Mouse (Mus musculus) CH12.LX (cell line): ENCODE data around the gene Fgfr2. TPM values are rescaled to one million over a fixed set of nuclear protein-coding genes. Genes with fewer than 3 reads are reported as not detected.

Experiments
- DNase-seq: peaks from one replicate; pipeline ENCODE4 v3.0.0-alpha.2; 2013; ENCODE audit errors: extremely low read depth
- H3K27ac ChIP-seq: 2 replicates; pipeline ENCODE4 v1.5.1; 2012; ENCODE audit warnings: low read depth, mild to moderate bottlenecking, control low read depth, moderate library complexity; ENCODE audit not compliant: insufficient read depth
- H3K27me3 ChIP-seq: replicated peaks from 2 replicates; pipeline ENCODE3; 2012; ENCODE audit warnings: inconsistent platforms
- H3K36me3 ChIP-seq, 2 experiments: replicated peaks in 1 of 2; 2 replicates each; pipeline versions ENCODE3 to v1.6.1; 2012; ENCODE audit warnings: inconsistent platforms in 1 of 2, low read length in 1 of 2, mild to moderate bottlenecking in 1 of 2, mixed read lengths in 1 of 2, moderate library complexity in 1 of 2; ENCODE audit not compliant: control insufficient read depth in 1 of 2, insufficient read depth in 1 of 2
- H3K4me1 ChIP-seq, 2 experiments: 2 replicates each; pipeline ENCODE4 v1.6.1; 2012; ENCODE audit warnings: inconsistent platforms in 1 of 2, moderate library complexity in 1 of 2; ENCODE audit not compliant: insufficient read depth in 2 of 2, control insufficient read depth in 1 of 2
- H3K4me2 ChIP-seq: 2 replicates; pipeline ENCODE4 v1.6.1; 2012; ENCODE audit warnings: low read depth, mild to moderate bottlenecking, control low read depth; ENCODE audit not compliant: poor library complexity, insufficient read depth, severe bottlenecking
- H3K4me3 ChIP-seq, 3 experiments: fragments of 150-350 bp in 1 of 3; sonication (generic) in 1 of 3; replicated peaks in 1 of 3; 2 replicates each; pipeline versions ENCODE3 to v1.5.1; 2011 to 2012; ENCODE audit warnings: low read depth in 2 of 3, low read length in 2 of 3, mild to moderate bottlenecking in 2 of 3, moderate library complexity in 2 of 3, control low read depth in 1 of 3, improper control_type of control experiment in 1 of 3, inconsistent platforms in 1 of 3, mixed read lengths in 1 of 3; ENCODE audit not compliant: poor library complexity in 1 of 3
- H3K79me2 ChIP-seq: replicated peaks from 2 replicates; pipeline ENCODE4 v1.6.1; 2012; ENCODE audit warnings: mild to moderate bottlenecking, moderate library complexity; ENCODE audit not compliant: control insufficient read depth, poor library complexity, insufficient read depth, severe bottlenecking; ENCODE audit errors: extremely low read depth
- H3K9ac ChIP-seq: 2 replicates; pipeline ENCODE4 v1.6.1; 2012; ENCODE audit warnings: low read depth, mild to moderate bottlenecking, control low read depth, moderate library complexity; ENCODE audit not compliant: insufficient read depth
- H3K9me3 ChIP-seq: replicated peaks from 2 replicates; pipeline ENCODE3; 2012; ENCODE audit warnings: low read length, inconsistent platforms, mixed read lengths
- CHD1 ChIP-seq: IDR thresholded peaks from 2 replicates; pipeline ENCODE4 v1.6.1; 2012; ENCODE audit warnings: low read depth, low read length, improper control_type of control experiment, inconsistent platforms
- CHD2 ChIP-seq: IDR thresholded peaks from 2 replicates; pipeline ENCODE4 v1.6.1; 2011; ENCODE audit warnings: low read length, improper control_type of control experiment
- CTCF ChIP-seq, 2 experiments: IDR thresholded peaks in 1 of 2; conservative IDR thresholded peaks in 1 of 2; 2 replicates each; pipeline ENCODE4 v1.5.1; 2011 to 2012; ENCODE audit warnings: low read depth in 2 of 2, low read length in 2 of 2, improper control_type of control experiment in 1 of 2, inconsistent platforms in 1 of 2, mild to moderate bottlenecking in 1 of 2, moderate library complexity in 1 of 2
- ELF1 ChIP-seq: IDR thresholded peaks from 2 replicates; pipeline ENCODE4 v1.6.1; 2014; ENCODE audit warnings: low read depth, mild to moderate bottlenecking, inconsistent platforms, low read length, improper control_type of control experiment
- MAZ ChIP-seq: IDR thresholded peaks from 2 replicates; pipeline ENCODE4 v1.6.1; 2012; ENCODE audit warnings: low read depth, mild to moderate bottlenecking, inconsistent platforms, low read length, improper control_type of control experiment, moderate library complexity
- MXI1 ChIP-seq: IDR thresholded peaks from 2 replicates; pipeline ENCODE4 v1.6.1; 2011; ENCODE audit warnings: mild to moderate bottlenecking, low read depth, low read length, improper control_type of control experiment
- MYC ChIP-seq: IDR thresholded peaks from 2 replicates; pipeline ENCODE4 v1.6.1; 2011; ENCODE audit warnings: low read depth, mild to moderate bottlenecking, improper control_type of control experiment, low read length
- NRF1 ChIP-seq: IDR thresholded peaks from 2 replicates; pipeline ENCODE4 v1.6.1; 2014; ENCODE audit warnings: low read depth, mild to moderate bottlenecking, inconsistent platforms, low read length, improper control_type of control experiment, moderate library complexity
- PAX5 ChIP-seq: IDR thresholded peaks from 2 replicates; pipeline ENCODE4 v1.6.1; 2012; ENCODE audit warnings: low read length, inconsistent platforms, mixed read lengths
- POLR2A ChIP-seq: IDR thresholded peaks from 2 replicates; pipeline ENCODE4 v1.6.1; 2011; ENCODE audit warnings: low read depth, mild to moderate bottlenecking, improper control_type of control experiment, low read length
- POLR2AphosphoS2 ChIP-seq: IDR thresholded peaks from 2 replicates; pipeline ENCODE4 v1.6.1; 2011; ENCODE audit warnings: low read depth, low read length, improper control_type of control experiment
- TBP ChIP-seq: conservative IDR thresholded peaks from 2 replicates; pipeline ENCODE4 v1.6.1; 2011; ENCODE audit warnings: low read depth, low read length, improper control_type of control experiment
- USF2 ChIP-seq: conservative IDR thresholded peaks from 2 replicates; pipeline ENCODE4 v1.6.1; 2011; ENCODE audit warnings: low read depth, low read length, improper control_type of control experiment
- ZC3H11A ChIP-seq: IDR thresholded peaks from 2 replicates; pipeline ENCODE4 v1.6.1; 2012; ENCODE audit warnings: low read depth, mild to moderate bottlenecking, inconsistent platforms, low read length, improper control_type of control experiment
- ZNF384 ChIP-seq: IDR thresholded peaks from 2 replicates; pipeline ENCODE4 v1.6.1; 2012; ENCODE audit warnings: low read depth, low read length, improper control_type of control experiment, inconsistent platforms
- dilution Hi-C: fragments of 300-500 bp; cut with MboI; formaldehyde crosslinking; loops from 2 replicates; pipeline ENCODE4 v1.14.3; 2020; ENCODE audit warnings: low sequenced_read_pairs; ENCODE audit not compliant: extremely low pct_unique_long_range_greater_than_20kb, extremely low pct_ligation_motif_present
- in situ Hi-C: fragments of 300-500 bp; cut with MboI; formaldehyde crosslinking; loops from 3 replicates; pipeline ENCODE4 v1.14.3; 2019; ENCODE audit warnings: low sequenced_read_pairs, low pct_ligation_motif_present, low pct_unique_long_range_greater_than_20kb, mixed read lengths
- polyA plus RNA-seq: library from polyadenylated mRNA; unstranded; fragments of >175 nt; gene quantifications from 2 replicates; pipeline ENCODE4 v1.2.1, GENCODE M21; 2012; ENCODE audit warnings: low read depth; ENCODE audit not compliant: insufficient read length
- total RNA-seq, 2 experiments: library from RNA; depleted of rRNA; stranded (reverse); fragments of 300-350 nt in 1 of 2; fragments of >200 nt in 1 of 2; gene quantifications; 2 replicates each; pipeline ENCODE4 v1.2.3; 2012 to 2014

Fgfr2 gene
- total and polyA plus RNA-seq, 3 experiments, result not detected

GRCm38 (mm10) chr7:132668604-132669003, 454.5 kb downstream of the Fgfr2 start:
- in situ Hi-C loops, result no loop called here
- DNase-seq, result no peak
- H3K27me3 ChIP-seq, result no peaks in the 10 kb centered on the region
- H3K9me3 ChIP-seq, result no peaks in the 10 kb centered on the region
- H3K36me3 ChIP-seq, result peaks cover 0 to 5% of the 10 kb centered on the region in 2 experiments
- no peak overlapping the region for H3K4me2 ChIP-seq
- no peak overlapping the region for H3K27ac ChIP-seq
- H3K9ac ChIP-seq, result no peak overlapping the region
- TF ChIP-seq MAZ (no peak), ELF1 (no peak), CTCF (conservative IDR thresholded peaks at IDR 0.05 in 1 of 2, IDR thresholded peaks at IDR 0.05 in 1 of 2; ENCODE audit: low read depth in 2 of 2, low read length in 2 of 2) (no peak), CHD1 (no peak), POLR2AphosphoS2 (no peak), NRF1 (no peak), CHD2 (no peak)
- H3K4me1 ChIP-seq, result peaks cover 7 to 14% of the 10 kb centered on the region in 2 experiments
- H3K79me2 ChIP-seq, result no peaks in the 10 kb centered on the region
- no peak overlapping the region for H3K4me3 ChIP-seq
- dilution Hi-C loops, result no loop called here

GRCm38 (mm10) chr7:132666516-132666915, 456.6 kb downstream of the Fgfr2 start:
- Histone ChIP-seq H3K36me3 (peaks cover 0 to 5% of the 10 kb centered on the region in 2 experiments), H3K4me3 (no peak overlapping the region), H3K27ac (no peak overlapping the region), H3K9me3 (no peaks in the 10 kb centered on the region), H3K27me3 (no peaks in the 10 kb centered on the region), H3K4me2 (no peak overlapping the region), H3K9ac (no peak overlapping the region), H3K79me2 (no peaks in the 10 kb centered on the region), H3K4me1 (peaks cover 0 to 3% of the 10 kb centered on the region in 2 experiments; a peak in 2 of 4 replicates)
- no peak for DNase-seq
- dilution Hi-C loops, result no loop called here
- in situ Hi-C loops, result no loop called here
- TF ChIP-seq USF2 (no peak), MYC (no peak), NRF1 (no peak), ZNF384 (no peak), PAX5 (no peak), POLR2A (no peak), MXI1 (no peak), ZC3H11A (no peak), TBP (no peak)
